Mouse (Mus musculus): Measurements from ENCODE around the gene Zfp526. TPM values are rescaled to one million over a fixed set of nuclear protein-coding genes. Genes with fewer than 3 reads are reported as not detected.

The Zfp526 gene
- total and polyA plus RNA-seq, 3 experiments: 2.2 to 7.0 (median 6.5) TPM

DNA sequence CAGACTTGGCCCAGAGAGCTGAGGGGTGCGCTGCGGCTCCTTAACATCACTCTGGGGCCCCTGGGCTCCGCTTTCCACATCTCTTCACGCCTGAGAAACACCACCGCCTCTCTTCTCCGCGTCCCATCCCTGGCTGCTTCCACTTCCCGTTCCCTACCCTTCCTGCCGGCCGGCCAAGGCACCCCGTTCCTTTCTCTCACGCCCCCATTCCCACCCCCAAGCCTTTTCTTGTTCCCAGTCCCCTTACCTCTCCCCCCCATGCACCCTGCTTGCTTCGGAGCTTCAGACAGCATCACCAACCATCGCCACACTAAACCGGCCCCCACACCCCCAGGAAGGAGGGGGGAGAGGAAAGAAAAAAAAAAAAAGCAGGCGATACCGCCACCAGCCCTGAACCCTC is 42.9 kb upstream of the Zfp526 start:
- DNase-seq (ENCODE audit: extremely low read depth): no peak
- no peaks in the 10 kb centered on the region for H3K9me3 ChIP-seq (replicated peaks; ENCODE audit: low read length)
- H3K27me3 ChIP-seq (replicated peaks): peaks cover 79% of the 10 kb centered on the region
- TF ChIP-seq ZKSCAN1 (IDR thresholded peaks at IDR 0.05; ENCODE audit: borderline replicate concordance, low read depth, low read length): no peak
- TF ChIP-seq ETS1 (conservative IDR thresholded peaks at IDR 0.05; ENCODE audit: low read depth, low read length): no peak
- no peak for TF ChIP-seq MAFK (IDR thresholded peaks at IDR 0.05; ENCODE audit: insufficient replicate concordance, low read length)
- TF ChIP-seq KAT2A (IDR thresholded peaks at IDR 0.05; ENCODE audit: insufficient replicate concordance, low read length): no peak
- no peak for TF ChIP-seq SMC3 (IDR thresholded peaks at IDR 0.05; ENCODE audit: low read depth, low read length)
- no peak for TF ChIP-seq CHD1 (IDR thresholded peaks at IDR 0.05; ENCODE audit: low read depth, low read length)
- no peak for TF ChIP-seq BHLHE40 (IDR thresholded peaks at IDR 0.05; ENCODE audit: low read depth, low read length)
- TF ChIP-seq RAD21 (IDR thresholded peaks at IDR 0.05; ENCODE audit: low read depth, low read length): no peak
- TF ChIP-seq TCF12 (IDR thresholded peaks at IDR 0.05; ENCODE audit: low read depth, low read length): no peak
- TF ChIP-seq E2F4 (IDR thresholded peaks at IDR 0.05; ENCODE audit: insufficient replicate concordance, low read depth, low read length): no peak
- no peak for TF ChIP-seq RCOR1 (conservative IDR thresholded peaks at IDR 0.05; ENCODE audit: low read depth, low read length)
- no peak for TF ChIP-seq JUN (IDR thresholded peaks at IDR 0.05; ENCODE audit: insufficient read depth, low read depth, low read length)
- TF ChIP-seq IRF4 (IDR thresholded peaks at IDR 0.05; ENCODE audit: low read depth, low read length): no peak
- no peak for TF ChIP-seq PAX5 (IDR thresholded peaks at IDR 0.05; ENCODE audit: low read length)
- TF ChIP-seq MXI1 (IDR thresholded peaks at IDR 0.05; ENCODE audit: low read depth, low read length): no peak
- TF ChIP-seq ELF1 (IDR thresholded peaks at IDR 0.05; ENCODE audit: low read depth, low read length): no peak
- no peak for TF ChIP-seq CHD2 (IDR thresholded peaks at IDR 0.05; ENCODE audit: low read length)
- no peak for TF ChIP-seq MAX (IDR thresholded peaks at IDR 0.05; ENCODE audit: low read length)
- TF ChIP-seq USF2 (conservative IDR thresholded peaks at IDR 0.05; ENCODE audit: low read depth, low read length): no peak
- no peak overlapping the region for H3K9ac ChIP-seq (ENCODE audit: insufficient read depth, low read depth)
- peak overlapping the region; percentile 13; the same call in 1 of the 2 replicates for H3K4me2 ChIP-seq (ENCODE audit: insufficient read depth, low read depth, poor library complexity, severe bottlenecking)
- H3K36me3 ChIP-seq (replicated peaks in 1 of 2; ENCODE audit: control insufficient read depth in 1 of 2, insufficient read depth in 1 of 2, low read length in 1 of 2): no peaks in the 10 kb centered on the region
- dilution Hi-C loops (cut with MboI; ENCODE audit: extremely low pct_ligation_motif_present, extremely low pct_unique_long_range_greater_than_20kb, low sequenced_read_pairs): no loop called here
- H3K79me2 ChIP-seq (replicated peaks; ENCODE audit: control insufficient read depth, extremely low read depth, insufficient read depth, poor library complexity, severe bottlenecking): no peaks in the 10 kb centered on the region
- no peak overlapping the region for H3K27ac ChIP-seq (ENCODE audit: insufficient read depth, low read depth)
- in situ Hi-C loops (cut with MboI; ENCODE audit: low pct_ligation_motif_present, low pct_unique_long_range_greater_than_20kb, low sequenced_read_pairs): no loop called here
- no peak overlapping the region for H3K4me3 ChIP-seq (replicated peaks in 1 of 3; ENCODE audit: low read depth in 2 of 3, low read length in 2 of 3, poor library complexity in 1 of 3)
- H3K4me1 ChIP-seq (ENCODE audit: control insufficient read depth in 1 of 2, insufficient read depth in 2 of 2): peaks cover 3 to 31% of the 10 kb centered on the region in 2 experiments; a peak in 3 of 4 replicates

GRCm38 (mm10) chr7:25178787-25179605 is 42.2 kb upstream of the Zfp526 start:
- H3K4me3 ChIP-seq (replicated peaks in 1 of 3; ENCODE audit: low read depth in 2 of 3, low read length in 2 of 3, poor library complexity in 1 of 3): no peak overlapping the region
- no peak for TF ChIP-seq MXI1 (IDR thresholded peaks at IDR 0.05; ENCODE audit: low read depth, low read length)
- TF ChIP-seq ETS1 (conservative IDR thresholded peaks at IDR 0.05; ENCODE audit: low read depth, low read length): no peak
- no peak for TF ChIP-seq IRF4 (IDR thresholded peaks at IDR 0.05; ENCODE audit: low read depth, low read length)
- no peak for TF ChIP-seq JUN (IDR thresholded peaks at IDR 0.05; ENCODE audit: insufficient read depth, low read depth, low read length)
- no peak for TF ChIP-seq ELF1 (IDR thresholded peaks at IDR 0.05; ENCODE audit: low read depth, low read length)
- TF ChIP-seq SMC3 (IDR thresholded peaks at IDR 0.05; ENCODE audit: low read depth, low read length): no peak
- TF ChIP-seq CHD2 (IDR thresholded peaks at IDR 0.05; ENCODE audit: low read length): no peak
- TF ChIP-seq USF2 (conservative IDR thresholded peaks at IDR 0.05; ENCODE audit: low read depth, low read length): no peak
- no peak for TF ChIP-seq MAFK (IDR thresholded peaks at IDR 0.05; ENCODE audit: insufficient replicate concordance, low read length)
- no peak for TF ChIP-seq TCF12 (IDR thresholded peaks at IDR 0.05; ENCODE audit: low read depth, low read length)
- TF ChIP-seq MEF2A (IDR thresholded peaks at IDR 0.05; ENCODE audit: borderline replicate concordance, low read depth, low read length): no peak
- no peak for TF ChIP-seq MAZ (IDR thresholded peaks at IDR 0.05; ENCODE audit: low read depth, low read length)
- TF ChIP-seq NELFE (IDR thresholded peaks at IDR 0.05; ENCODE audit: low read depth, low read length): no peak
- TF ChIP-seq JUND (conservative IDR thresholded peaks at IDR 0.05; ENCODE audit: low read depth, low read length): no peak
- TF ChIP-seq ZKSCAN1 (IDR thresholded peaks at IDR 0.05; ENCODE audit: borderline replicate concordance, low read depth, low read length): no peak
- no peak for DNase-seq (ENCODE audit: extremely low read depth)
- peaks cover 3 to 31% of the 10 kb centered on the region in 2 experiments; a peak in 3 of 4 replicates for H3K4me1 ChIP-seq (ENCODE audit: control insufficient read depth in 1 of 2, insufficient read depth in 2 of 2)
- peaks cover 73% of the 10 kb centered on the region for H3K27me3 ChIP-seq (replicated peaks)
- H3K4me2 ChIP-seq (ENCODE audit: insufficient read depth, low read depth, poor library complexity, severe bottlenecking): peak overlapping the region; percentile 88
- H3K36me3 ChIP-seq (replicated peaks in 1 of 2; ENCODE audit: control insufficient read depth in 1 of 2, insufficient read depth in 1 of 2, low read length in 1 of 2): no peaks in the 10 kb centered on the region
- in situ Hi-C loops (cut with MboI; ENCODE audit: low pct_ligation_motif_present, low pct_unique_long_range_greater_than_20kb, low sequenced_read_pairs) (no loop called here), dilution Hi-C loops (cut with MboI; ENCODE audit: extremely low pct_ligation_motif_present, extremely low pct_unique_long_range_greater_than_20kb, low sequenced_read_pairs) (no loop called here)
- no peaks in the 10 kb centered on the region for H3K79me2 ChIP-seq (replicated peaks; ENCODE audit: control insufficient read depth, extremely low read depth, insufficient read depth, poor library complexity, severe bottlenecking)
- H3K9ac ChIP-seq (ENCODE audit: insufficient read depth, low read depth): no peak overlapping the region; the same call in 1 of the 2 replicates
- no peaks in the 10 kb centered on the region for H3K9me3 ChIP-seq (replicated peaks; ENCODE audit: low read length)
- H3K27ac ChIP-seq (ENCODE audit: insufficient read depth, low read depth): no peak overlapping the region
